Mouse (Mus musculus) spleen, adult 2 months (tissue): ENCODE results near the gene Ppp1r12c. TPM values are rescaled to one million over a fixed set of nuclear protein-coding genes. Genes with fewer than 3 reads are reported as not detected.
"Not testable (repeated sequence)": the region's sequence is repeated elsewhere in the genome, so short reads cannot be mapped to it uniquely, and the experiment has no call there.

Experiments used
- DNase-seq, 2 experiments: peaks; one replicate each; pipeline versions ENCODE4 v3.0.0 to v3.0.0-alpha.2; 2012 to 2021; ENCODE audit warnings: low spot score in 2 of 2, low read depth in 1 of 2
- H3K27ac ChIP-seq: fragments of 200-500 bp; 2 replicates; pipeline ENCODE4 v1.5.1; 2012; ENCODE audit warnings: low read length, inconsistent platforms; ENCODE audit not compliant: insufficient read depth
- H3K27me3 ChIP-seq: fragments of 200-500 bp; 2 replicates; pipeline ENCODE4 v1.6.1; 2012; ENCODE audit warnings: mild to moderate bottlenecking, moderate library complexity, low read length, inconsistent platforms; ENCODE audit not compliant: control insufficient read depth, insufficient read depth
- H3K36me3 ChIP-seq: fragments of 200-500 bp; 2 replicates; pipeline ENCODE4 v1.6.1; 2012; ENCODE audit warnings: mild to moderate bottlenecking, low read length, inconsistent platforms; ENCODE audit not compliant: control insufficient read depth, insufficient read depth
- H3K4me1 ChIP-seq: fragments of 200-500 bp; 2 replicates; pipeline ENCODE4 v1.6.1; 2011; ENCODE audit warnings: inconsistent platforms; ENCODE audit not compliant: control insufficient read depth, insufficient read depth, insufficient read length
- H3K4me3 ChIP-seq: fragments of 200-500 bp; 2 replicates; pipeline ENCODE4 v1.5.1; 2011; ENCODE audit warnings: mild to moderate bottlenecking, inconsistent platforms; ENCODE audit not compliant: insufficient read depth, insufficient read length; ENCODE audit errors: extremely low read depth
- CTCF ChIP-seq: fragments of 200-500 bp; IDR thresholded peaks from 2 replicates; pipeline ENCODE4 v1.5.1; 2011; ENCODE audit warnings: mild to moderate bottlenecking, inconsistent platforms; ENCODE audit not compliant: insufficient read depth, insufficient read length, insufficient replicate concordance; ENCODE audit errors: extremely low read depth
- POLR2A ChIP-seq: fragments of 200-500 bp; IDR thresholded peaks from 2 replicates; pipeline ENCODE4 v1.6.1; 2011; ENCODE audit warnings: low read depth, low read length, inconsistent platforms
- WGBS: fragments of 180-500 bp; shearing (Covaris S2); methylation state at CpG from one replicate; pipeline ENCODE4 v1.1.7; 2018; 5-methylcytosine and 5-hydroxymethylcytosine counted together
- polyA plus RNA-seq: library from polyadenylated mRNA; depleted of rRNA; stranded (reverse); fragments of >200 nt; gene quantifications from 2 replicates; pipeline ENCODE4 v1.2.3, GENCODE M21; 2012

Ppp1r12c gene
- polyA plus RNA-seq, 1 experiment: 92.6 TPM

DNA sequence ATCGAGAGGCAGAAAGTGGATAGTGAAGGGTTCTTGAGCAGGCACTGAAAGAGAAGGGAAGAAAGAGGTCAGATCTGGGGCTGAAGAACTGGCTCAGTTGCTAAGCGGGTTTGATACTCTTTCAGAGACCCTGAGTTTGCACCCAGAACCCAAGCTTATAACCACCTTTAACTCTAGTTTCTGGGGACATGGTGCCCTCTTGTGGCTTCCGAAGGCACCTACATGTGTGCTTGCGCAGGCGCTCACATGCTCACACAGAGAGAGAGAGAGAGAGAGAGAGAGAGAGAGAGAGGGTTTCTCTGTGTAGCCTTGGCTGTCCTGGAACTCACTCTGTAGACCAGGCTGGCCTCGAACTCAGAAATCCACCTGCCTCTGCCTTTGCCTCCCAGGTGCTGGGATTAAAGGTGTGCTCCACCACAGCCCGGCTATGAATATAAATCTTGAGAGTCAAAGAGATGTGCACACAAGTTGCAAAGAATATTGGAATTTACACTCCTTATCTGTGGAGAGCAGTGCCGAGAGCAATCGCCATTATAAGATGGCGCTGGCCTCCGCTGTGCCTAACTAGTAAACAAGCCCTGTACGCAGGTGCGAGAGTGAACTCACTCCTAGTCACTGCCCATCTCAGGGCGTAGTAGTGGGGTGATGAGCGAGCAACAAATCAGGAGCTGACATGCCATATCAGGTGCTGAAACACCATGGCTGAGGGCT, 22.9 kb upstream of the Ppp1r12c start, which contains the start of gene Tnni3:
Gene Tnni3, minus strand, starts transcription at position 18 of the 711 bp plus-strand sequence.
- not testable (repeated sequence) for H3K27ac ChIP-seq, H3K4me3 ChIP-seq, H3K36me3 ChIP-seq, H3K27me3 ChIP-seq, H3K4me1 ChIP-seq
- peak; percentile 66; the same call in 1 of the 2 replicates for TF ChIP-seq CTCF
- peak; percentile 26 to 49 for DNase-seq
- 64% methylated on average over 15 of the region's 15 CpGs for WGBS

- TF ChIP-seq CTCF: no peak
- TF ChIP-seq POLR2A: no peak
- Histone ChIP-seq H3K27me3 (no peaks in the 10 kb centered on the region), H3K27ac (no peak overlapping the region), H3K4me3 (no peak overlapping the region), H3K36me3 (no peaks in the 10 kb centered on the region), H3K4me1 (no peaks in the 10 kb centered on the region)
- WGBS: 90% methylated on average over 33 of the region's 33 CpGs
- no peak for DNase-seq
These were observed 22.0 kb upstream of the Ppp1r12c start for GRCm38 (mm10) chr7:4523205-4524130.

DNA sequence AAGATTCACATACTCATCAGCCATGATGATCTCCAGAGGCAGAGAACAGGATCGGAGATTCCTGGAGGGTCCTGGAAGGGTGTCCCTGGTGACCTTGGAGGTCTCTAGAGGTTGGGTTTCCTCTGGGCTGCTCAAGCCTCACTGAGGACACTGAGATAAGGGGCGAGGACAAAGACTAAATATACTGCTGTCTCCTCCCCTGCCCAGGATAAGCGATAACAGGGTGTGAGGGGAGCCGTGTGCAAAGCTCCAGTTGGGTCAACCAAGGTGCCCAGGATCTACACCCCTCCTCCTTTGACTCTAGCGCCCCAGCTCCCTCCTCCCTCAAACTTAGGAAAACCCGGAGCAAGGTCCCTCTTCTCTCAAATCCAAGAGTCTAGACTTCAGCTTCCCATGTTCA, 20.8 kb upstream of the Ppp1r12c start:
- TF ChIP-seq POLR2A (no peak), CTCF (no peak)
- DNase-seq: no peak
- 76% methylated on average over 6 of the region's 6 CpGs for WGBS
- H3K27ac ChIP-seq: no peak overlapping the region
- H3K4me3 ChIP-seq: no peak overlapping the region
- no peaks in the 10 kb centered on the region for H3K27me3 ChIP-seq
- no peaks in the 10 kb centered on the region for H3K36me3 ChIP-seq
- H3K4me1 ChIP-seq: peaks cover 2% of the 10 kb centered on the region; the same call in 1 of the 2 replicates

DNA sequence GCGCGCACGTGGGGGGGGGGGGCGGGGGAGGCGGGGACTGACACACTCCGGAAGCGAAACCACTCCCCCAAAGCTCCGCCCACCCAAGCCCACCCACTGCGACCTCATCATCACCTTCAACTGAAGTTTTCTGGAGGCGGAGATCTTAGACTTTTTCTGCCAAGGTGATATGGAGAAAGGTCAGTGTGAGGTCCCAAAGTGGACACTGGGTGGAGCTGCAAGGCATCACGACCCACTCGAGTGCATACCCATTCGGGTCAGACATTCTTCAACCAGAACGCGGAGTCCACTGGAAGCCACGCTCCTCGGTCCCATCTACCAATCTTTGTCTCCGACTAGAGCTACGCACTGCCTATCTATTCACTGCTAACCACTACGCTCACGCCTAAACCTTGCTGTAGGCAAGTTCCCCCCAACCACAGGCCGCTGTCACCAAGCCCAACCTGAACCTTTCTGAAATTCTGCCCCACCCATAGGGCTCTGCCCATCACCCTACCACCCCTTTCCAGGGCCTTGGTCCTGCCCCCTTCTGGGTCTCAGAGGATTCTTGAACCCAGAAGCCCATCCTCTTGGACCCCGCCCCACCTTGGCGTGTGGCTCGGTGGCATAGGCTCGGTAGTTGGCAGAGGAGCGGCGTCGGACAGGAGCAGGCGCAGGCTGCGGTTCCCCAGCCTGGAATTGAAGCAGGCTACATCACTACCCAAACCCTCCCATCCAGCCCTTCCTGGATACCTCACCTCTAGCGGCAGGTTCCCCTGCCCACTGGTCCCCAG, 19.9 kb upstream of the Ppp1r12c start:
- TF ChIP-seq CTCF (no peak), POLR2A (no peak)
- H3K4me3 ChIP-seq: no peak overlapping the region
- no peak for DNase-seq
- H3K4me1 ChIP-seq: peaks cover 2% of the 10 kb centered on the region; the same call in 1 of the 2 replicates
- 40% methylated on average over 32 of the region's 32 CpGs for WGBS
- no peak overlapping the region for H3K27ac ChIP-seq
- no peaks in the 10 kb centered on the region for H3K27me3 ChIP-seq
- H3K36me3 ChIP-seq: no peaks in the 10 kb centered on the region

DNA sequence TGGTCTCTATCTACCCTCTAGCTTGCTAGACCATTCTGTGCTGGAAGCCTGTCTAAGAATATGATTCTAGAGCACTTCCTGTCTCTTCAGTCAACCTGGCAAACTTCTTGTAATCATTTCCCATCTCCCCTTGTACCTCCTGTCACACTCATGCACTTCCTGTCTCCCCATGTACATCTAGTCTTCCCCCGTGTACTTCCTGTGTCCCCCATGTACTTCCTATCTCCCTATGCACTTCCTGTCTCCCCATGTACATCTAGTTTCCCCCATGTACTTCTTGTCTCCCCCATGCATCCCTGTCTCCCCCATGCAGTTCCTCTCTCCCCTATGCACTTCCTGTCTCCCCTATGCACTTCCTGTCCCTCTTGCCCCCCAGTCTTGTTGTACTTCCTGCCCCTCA, 17.0 kb upstream of the Ppp1r12c start:
- no peak overlapping the region for H3K4me3 ChIP-seq
- H3K36me3 ChIP-seq: no peaks in the 10 kb centered on the region
- H3K27ac ChIP-seq: peak overlapping the region; percentile 11; the same call in 1 of the 2 replicates
- TF ChIP-seq POLR2A (no peak), CTCF (no peak)
- DNase-seq: no peak
- H3K27me3 ChIP-seq: no peaks in the 10 kb centered on the region
- 7% methylated on average over 1 of the region's 1 CpGs for WGBS
- H3K4me1 ChIP-seq: peaks cover 2% of the 10 kb centered on the region; the same call in 1 of the 2 replicates

DNA sequence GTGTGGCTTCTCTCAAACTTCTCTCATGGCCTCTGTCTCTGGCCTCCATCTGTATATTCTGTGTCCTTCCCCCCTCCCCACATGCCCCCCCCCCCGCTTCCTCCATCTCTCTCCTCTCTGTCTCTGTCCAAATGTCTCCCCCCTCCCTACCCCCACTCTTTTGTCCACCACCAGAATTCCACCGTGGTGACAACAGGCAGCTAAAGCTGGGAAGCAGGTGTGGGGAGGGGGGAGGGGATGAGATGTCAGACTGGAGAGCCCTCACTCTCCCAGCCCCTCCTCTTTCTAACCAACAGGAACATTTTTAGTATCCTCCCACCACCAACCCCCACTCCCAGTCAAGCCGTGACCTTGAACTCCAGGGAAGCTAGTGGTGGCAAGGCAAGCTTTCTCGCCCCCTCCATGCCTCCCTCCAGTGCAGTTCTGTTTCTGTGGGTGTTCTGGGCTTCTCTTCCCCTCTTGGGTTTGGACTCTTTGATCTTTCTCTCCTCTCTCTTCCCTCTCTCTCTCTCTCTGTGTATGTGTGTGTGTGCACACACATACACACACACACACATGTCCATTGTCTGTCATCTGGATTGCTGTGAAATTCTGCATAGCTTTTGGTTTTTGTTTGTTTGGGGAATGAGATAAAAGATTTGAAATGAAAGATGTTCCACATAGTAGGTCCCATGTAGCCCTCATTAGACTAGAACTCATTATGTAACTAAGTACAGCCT, 15.0 kb upstream of the Ppp1r12c start, which contains the start of gene Tnnt1:
Gene Tnnt1, minus strand, starts transcription at position 51 of the 719 bp plus-strand sequence.
- no peak for DNase-seq
- Histone ChIP-seq H3K27ac (no peak within 1 kb of the TSS), H3K27me3 (no peaks in the 10 kb centered on the region), H3K4me1 (peaks cover 2% of the 10 kb centered on the region; the same call in 1 of the 2 replicates), H3K36me3 (no peaks in the 10 kb centered on the region), H3K4me3 (no peak within 1 kb of the TSS)
- WGBS: 58% methylated on average over 4 of the region's 4 CpGs
- TF ChIP-seq POLR2A: no peak
- TF ChIP-seq CTCF: no peak
